Mouse (Mus musculus): Measurements from ENCODE around the gene Nploc4.
"Not testable (repeated sequence)": the region's sequence is repeated elsewhere in the genome, so short reads cannot be mapped to it uniquely, and the experiment has no call there.

Gene Nploc4

DNA sequence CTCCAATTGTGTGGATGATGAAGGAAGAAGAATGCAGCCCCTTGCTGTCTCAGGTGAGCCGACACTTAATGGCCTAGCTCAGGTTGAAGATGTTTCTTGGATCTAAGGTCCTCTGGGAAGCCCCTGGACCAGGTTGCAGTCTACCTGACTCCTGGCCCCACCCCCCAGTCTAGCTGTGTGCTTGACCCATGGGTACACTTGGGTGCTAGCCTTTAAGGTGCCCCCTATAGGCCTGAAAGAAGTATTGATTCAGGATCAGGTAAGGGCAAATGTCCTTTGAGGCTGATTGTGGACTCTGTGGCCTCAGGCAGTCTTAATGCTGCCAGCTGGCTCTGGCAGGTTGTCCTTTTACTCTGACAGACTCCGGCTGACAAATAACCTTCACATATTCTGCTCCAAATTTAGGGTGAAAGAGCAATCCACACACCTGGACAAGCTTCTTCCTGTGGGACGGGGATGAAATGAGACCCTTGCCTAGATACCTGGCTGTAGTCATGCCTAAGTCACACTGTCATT is 5.3 kb upstream of the Nploc4 start:
- no peak for DNase-seq (ENCODE audit: low spot score)

- no peak for DNase-seq (ENCODE audit: low spot score)
These were observed 4.8 kb upstream of the Nploc4 start, which contains the start of gene Tspan10 for GRCm38 (mm10) chr11:120442344-120442743. TSS of gene Tspan10 (plus strand) at chr11:120442644.

DNA sequence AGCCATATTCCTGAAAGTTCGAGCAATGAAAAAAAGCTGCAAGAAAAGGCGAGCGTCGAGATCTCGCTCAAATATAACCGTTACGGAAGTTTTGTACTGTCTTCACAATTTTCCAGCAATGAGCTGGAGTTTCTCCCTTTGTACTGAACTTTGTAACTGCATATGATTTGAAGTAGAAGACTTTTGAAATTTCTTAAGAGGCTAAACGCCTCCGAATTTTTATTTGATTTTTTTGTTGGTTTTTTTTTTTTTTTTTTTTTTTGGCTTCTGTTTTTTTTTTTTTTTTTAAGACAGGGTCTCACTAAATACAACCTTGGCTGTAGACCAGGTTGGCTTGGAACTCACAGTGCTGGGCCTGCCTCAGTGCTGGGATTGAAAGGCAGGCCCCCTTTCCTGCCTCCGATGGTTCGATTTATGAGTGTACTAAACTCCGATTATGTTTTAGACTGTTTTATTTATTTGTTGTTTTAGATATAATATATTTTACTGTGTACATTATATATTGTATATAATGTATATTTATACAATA is 413 bp upstream of the Nploc4 start:
- no peak for DNase-seq (ENCODE audit: low spot score)

- DNase-seq (ENCODE audit: low spot score), result no peak
These were observed 10.8 kb downstream of the Nploc4 start for GRCm38 (mm10) chr11:120426727-120427126.

- DNase-seq (ENCODE audit: low spot score), result peak; percentile 60
These were observed 13.8 kb downstream of the Nploc4 start for GRCm38 (mm10) chr11:120423569-120424295.

DNA sequence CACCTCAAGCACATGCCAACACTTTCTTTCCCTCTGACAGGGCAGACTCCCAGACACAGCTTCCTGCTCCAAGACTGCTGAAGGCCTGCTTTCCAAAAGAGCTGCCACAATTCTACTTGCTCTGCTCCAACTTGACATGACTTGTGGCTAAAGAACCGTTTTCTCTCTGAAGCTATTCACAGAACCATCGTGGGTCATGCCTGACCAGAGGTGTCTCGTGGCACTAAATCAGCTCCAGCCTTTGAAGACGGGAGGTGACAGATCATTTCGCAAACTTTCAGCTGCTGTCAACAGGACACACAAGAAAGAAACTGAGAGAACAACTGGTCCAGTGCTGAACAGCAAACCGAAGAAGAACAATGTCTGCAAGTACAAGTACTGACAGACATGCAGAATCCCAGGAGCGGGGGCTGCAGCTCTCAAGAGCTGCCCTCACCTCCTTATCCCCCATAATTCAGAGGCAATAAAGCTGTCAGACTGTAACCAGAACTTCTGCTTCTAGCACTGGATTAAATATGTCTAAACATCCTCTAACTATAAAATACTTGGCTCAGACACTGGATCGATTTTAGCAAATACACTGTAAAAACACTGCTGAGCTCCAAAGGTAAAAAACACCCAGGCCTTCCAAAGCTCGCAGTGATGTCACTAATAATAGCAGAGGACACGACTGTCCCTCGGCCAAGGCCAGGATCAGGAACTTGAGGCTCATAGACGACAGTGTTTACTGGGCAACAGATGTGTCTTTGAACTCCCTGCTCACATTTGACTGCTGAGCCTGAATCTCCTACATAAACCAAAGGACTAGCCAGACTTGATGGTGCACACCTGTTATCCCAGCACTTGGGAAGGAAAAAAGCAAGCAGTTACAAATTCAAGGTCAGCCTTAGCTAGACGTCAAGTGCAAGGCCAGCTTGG is 14.6 kb downstream of the Nploc4 start:
- peak; percentile 7 for DNase-seq (ENCODE audit: low spot score)

DNA sequence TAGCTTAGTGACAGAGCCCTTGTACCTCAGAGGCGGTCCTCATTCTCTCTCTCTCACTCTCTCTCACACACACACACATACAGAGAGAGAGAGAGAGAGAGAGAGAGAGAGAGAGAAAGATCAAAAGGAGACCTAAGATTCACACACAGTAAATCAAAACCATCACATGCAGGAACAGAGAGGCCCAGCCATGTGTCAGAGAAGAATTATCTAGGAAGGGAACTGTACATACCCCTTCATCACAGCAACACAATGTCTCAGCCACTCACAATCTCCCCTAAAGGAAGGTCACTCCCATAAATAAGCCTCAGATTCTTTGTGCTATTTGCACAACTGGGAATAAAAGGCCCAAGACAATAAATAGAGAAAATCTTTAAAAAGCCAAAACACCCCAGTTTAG is 18.9 kb downstream of the Nploc4 start:
- no peak for DNase-seq (ENCODE audit: low spot score)

- DNase-seq (ENCODE audit: low spot score), result no peak
These were observed 19.7 kb downstream of the Nploc4 start for GRCm38 (mm10) chr11:120417852-120418251.

GRCm38 (mm10) chr11:120413621-120414020 is 23.9 kb downstream of the Nploc4 start:
- not testable (repeated sequence) for DNase-seq (ENCODE audit: low spot score)

- DNase-seq (ENCODE audit: low spot score), result no peak
These were observed 31.1 kb downstream of the Nploc4 start for GRCm38 (mm10) chr11:120406445-120406844.

DNA sequence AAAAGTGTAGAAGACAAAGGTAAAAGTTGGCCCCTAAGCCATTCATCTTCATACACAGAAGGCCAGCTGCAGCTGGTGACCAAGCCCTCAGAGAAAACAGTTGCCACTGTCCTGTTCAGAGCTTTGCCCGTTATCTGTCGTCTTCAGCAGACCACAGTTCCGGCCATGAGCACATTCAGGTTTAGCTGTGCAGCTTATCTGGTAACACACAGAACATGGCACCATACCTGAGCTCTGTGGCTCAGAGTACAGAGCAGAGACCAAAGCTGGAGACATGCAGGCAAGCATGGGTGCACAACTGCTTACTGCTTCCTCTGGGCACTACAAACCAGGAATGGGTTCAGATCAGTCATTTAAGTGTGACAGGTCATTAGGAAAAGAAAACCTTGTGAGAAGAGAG is 31.6 kb downstream of the Nploc4 start:
- no peak for DNase-seq (ENCODE audit: low spot score)

DNA sequence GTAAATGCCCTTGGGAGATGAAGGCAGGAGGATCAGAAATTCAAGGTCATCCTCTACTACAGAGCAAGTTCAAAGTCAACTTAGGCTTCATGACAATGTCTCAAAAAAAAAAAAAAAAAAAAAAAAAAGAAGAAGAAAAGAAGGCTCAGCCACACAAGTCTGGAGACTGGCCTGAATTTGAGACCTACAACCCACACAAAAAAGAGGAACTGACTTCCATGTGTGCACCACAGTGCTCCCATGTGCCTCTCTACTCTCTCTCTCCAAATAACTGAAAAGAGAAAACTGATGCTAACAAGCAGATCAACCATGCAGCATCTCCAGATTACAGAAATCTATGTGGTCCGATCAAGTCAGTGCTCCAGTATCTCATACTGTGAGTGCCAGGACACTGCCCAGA is 32.7 kb downstream of the Nploc4 start:
- no peak for DNase-seq (ENCODE audit: low spot score)

GRCm38 (mm10) chr11:120399319-120399718 is 38.2 kb downstream of the Nploc4 start:
- DNase-seq (ENCODE audit: low spot score), result no peak

DNA sequence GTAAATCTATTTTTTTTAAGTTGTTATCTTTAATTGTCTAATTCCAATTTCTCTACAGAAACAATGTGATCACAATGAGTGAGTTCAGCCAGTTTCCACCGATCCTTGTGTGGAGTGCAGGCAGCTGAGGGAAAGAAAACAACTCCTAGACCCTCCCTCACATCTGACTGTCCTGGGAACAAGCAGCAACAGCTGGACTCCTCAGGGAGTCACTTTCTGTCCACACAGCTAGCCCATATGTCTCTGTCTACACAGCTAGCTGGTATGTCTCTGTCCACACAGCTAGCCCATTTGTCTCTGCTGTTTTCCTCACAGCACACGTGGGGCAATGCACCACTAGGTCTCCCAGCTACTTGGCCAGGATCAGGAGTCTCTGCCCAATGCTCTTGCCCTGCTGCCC is 39.9 kb downstream of the Nploc4 start:
- DNase-seq (ENCODE audit: low spot score), result no peak

DNA sequence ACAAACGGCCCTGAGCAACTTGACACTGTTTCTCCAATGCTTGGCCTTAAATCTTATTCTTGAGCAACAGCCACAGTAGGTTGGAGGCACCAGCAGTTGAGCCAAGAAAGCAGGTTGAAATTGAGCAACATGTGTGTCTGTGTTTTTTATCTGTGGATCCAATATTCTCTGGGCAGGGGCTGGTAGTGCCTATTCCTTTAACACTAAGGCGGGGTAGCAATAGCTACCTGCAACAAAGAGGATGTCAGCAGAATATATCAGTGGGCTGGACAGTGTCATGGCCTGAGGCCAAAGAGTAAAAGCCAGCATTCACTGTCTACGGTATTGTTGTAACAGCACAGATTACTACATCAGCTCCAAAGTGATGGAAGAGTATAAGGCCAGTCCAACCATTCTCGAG is 41.8 kb downstream of the Nploc4 start:
- no peak for DNase-seq (ENCODE audit: low spot score)

- DNase-seq (ENCODE audit: low spot score), result no peak
These were observed 48.9 kb downstream of the Nploc4 start for GRCm38 (mm10) chr11:120388580-120388979.

DNA sequence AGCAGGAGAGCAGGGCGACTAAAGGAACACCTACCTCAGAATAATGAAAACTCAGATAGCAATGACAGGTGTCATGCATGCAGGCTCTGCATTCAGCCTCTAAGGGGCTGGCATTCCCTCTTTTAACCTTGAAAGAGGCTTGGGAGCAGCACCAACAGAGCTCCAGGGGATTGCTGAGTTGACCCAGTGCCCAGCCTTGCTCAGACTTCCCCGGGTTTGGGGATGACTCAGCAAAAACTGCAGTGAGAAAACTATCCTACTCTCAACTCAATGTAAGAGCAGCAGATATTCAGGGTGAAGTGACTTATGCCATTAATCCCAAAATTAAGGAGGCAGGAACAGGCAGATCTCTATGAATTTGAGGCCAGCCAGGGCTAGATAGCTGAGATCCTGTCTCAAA is 50.4 kb downstream of the Nploc4 start:
- no peak for DNase-seq (ENCODE audit: low spot score)

- no peak for DNase-seq (ENCODE audit: low spot score)
These were observed 50.9 kb downstream of the Nploc4 start for GRCm38 (mm10) chr11:120386632-120387031.

- no peak for DNase-seq (ENCODE audit: low spot score)
These were observed 55.0 kb downstream of the Nploc4 start for GRCm38 (mm10) chr11:120382509-120382908.

GRCm38 (mm10) chr11:120381157-120381556 is 56.4 kb downstream of the Nploc4 start:
- DNase-seq (ENCODE audit: low spot score), result no peak

- DNase-seq (ENCODE audit: low spot score), result no peak
These were observed 57.2 kb downstream of the Nploc4 start for GRCm38 (mm10) chr11:120380271-120380670.
